Mouse (Mus musculus) lung, embryonic 14.5 days (tissue): ENCODE data around the gene Arfgap3. TPM values are rescaled to one million over a fixed set of nuclear protein-coding genes. Genes with fewer than 3 reads are reported as not detected.

Experiments
- ATAC-seq: fragments of 200-750 bp; cut with Nextera tagmentation; 2 replicates; pipeline ENCODE4 v1.8.0; 2017; ENCODE audit warnings: mild to moderate bottlenecking, moderate TSS enrichment, moderate library complexity; ENCODE audit not compliant: insufficient read depth
- DNase-seq: peaks from one replicate; pipeline ENCODE4 v3.0.0-alpha.2; 2015
- H3K27ac ChIP-seq: fragments of 300-500 bp; sonication (generic); 2 replicates; pipeline ENCODE4 v1.5.1; 2014; ENCODE audit warnings: low read depth, mild to moderate bottlenecking, moderate library complexity
- H3K27me3 ChIP-seq: fragments of 300-500 bp; sonication (generic); 2 replicates; pipeline ENCODE4 v1.6.1; 2014; ENCODE audit warnings: low read length, control low read depth; ENCODE audit not compliant: insufficient read depth
- H3K36me3 ChIP-seq: fragments of 300-500 bp; sonication (generic); 2 replicates; pipeline ENCODE4 v1.6.1; 2014; ENCODE audit warnings: control low read depth; ENCODE audit not compliant: insufficient read depth
- H3K4me1 ChIP-seq: fragments of 300-500 bp; sonication (generic); 2 replicates; pipeline ENCODE4 v1.6.1; 2014; ENCODE audit warnings: antibody characterized with exemption, control low read depth; ENCODE audit not compliant: insufficient read depth
- H3K4me2 ChIP-seq: fragments of 300-500 bp; sonication (generic); 2 replicates; pipeline ENCODE4 v1.6.1; 2014; ENCODE audit warnings: mild to moderate bottlenecking
- H3K4me3 ChIP-seq: fragments of 300-500 bp; sonication (generic); 2 replicates; pipeline ENCODE4 v1.5.1; 2014; ENCODE audit warnings: low read depth, low read length
- H3K9ac ChIP-seq: fragments of 300-500 bp; sonication (generic); 2 replicates; pipeline ENCODE4 v1.6.1; 2014
- H3K9me3 ChIP-seq: fragments of 300-500 bp; sonication (generic); 2 replicates; pipeline ENCODE4 v1.6.1; 2016; ENCODE audit warnings: low read depth, low read length, control low read depth
- CTCF ChIP-seq: IDR thresholded peaks from 2 replicates; pipeline ENCODE4 v1.5.1; 2016; ENCODE audit warnings: antibody characterized with exemption, low read depth
- WGBS: fragments of 180-500 bp; shearing (Covaris S2); extraction: QIAGEN DNeasy Blood & Tissue Kit; methylation state at CpG from one replicate; pipeline ENCODE4 v1.1.7; 2014; 5-methylcytosine and 5-hydroxymethylcytosine counted together
- polyA plus RNA-seq: library from polyadenylated mRNA; unstranded; fragments of >200 nt; fragmentation: Nextera tagmentation; extraction: Ambion mirVana; gene quantifications from 2 replicates; pipeline ENCODE4 v1.2.1, GENCODE M21; 2014

The Arfgap3 gene
- polyA plus RNA-seq, 1 experiment from 2014 or later: 37.7 TPM

DNA sequence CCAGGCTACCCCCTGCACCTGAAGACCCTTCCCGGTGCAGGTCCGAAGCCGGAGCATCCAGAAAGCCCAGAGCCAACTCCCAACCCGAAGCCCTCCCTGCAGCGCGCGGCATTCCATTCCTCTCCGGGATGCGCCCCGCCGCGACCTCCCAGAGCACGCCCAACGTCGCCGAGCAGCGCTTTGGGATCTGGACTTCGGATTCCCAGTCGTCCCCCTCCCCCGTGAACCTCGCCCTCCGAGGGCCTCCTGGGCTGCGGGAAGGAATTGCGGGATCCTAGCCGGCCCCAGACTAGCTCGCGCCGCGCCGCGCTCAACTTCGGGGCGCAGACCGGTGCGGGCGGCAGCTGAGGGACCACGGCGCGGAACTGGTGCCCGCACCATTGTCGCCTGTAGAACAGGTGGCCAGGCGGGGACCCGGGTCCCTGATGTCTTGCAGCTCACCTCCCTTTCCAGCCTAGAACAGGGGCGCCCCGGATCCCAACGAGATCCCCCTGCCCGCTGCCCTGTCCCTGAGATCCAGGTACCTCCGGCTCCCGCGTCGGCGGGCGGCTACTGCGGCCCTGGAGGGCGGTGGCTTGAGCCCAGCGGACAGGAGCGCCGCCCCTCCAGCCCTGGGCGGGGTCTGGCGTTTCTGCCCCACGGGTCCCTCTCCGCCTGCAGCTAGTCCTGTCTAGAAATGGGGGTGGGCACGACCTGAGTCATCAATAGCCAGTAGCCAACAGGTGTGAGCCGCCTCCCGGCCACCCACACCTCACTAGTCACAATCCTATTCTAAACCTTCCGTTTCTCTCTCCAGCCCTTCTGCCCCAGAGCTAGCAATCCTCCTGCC is 98.7 kb downstream of the Arfgap3 start, which contains the start of gene A4galt:
Gene A4galt, minus strand, starts transcription at position 599 of the 829 bp plus-strand sequence.
- Histone ChIP-seq H3K4me2 (peak within 1 kb of the TSS; percentile 89), H3K9me3 (no peaks in the 10 kb centered on the region), H3K4me1 (no peaks in the 10 kb centered on the region), H3K9ac (peak within 1 kb of the TSS; percentile 55), H3K27me3 (peaks cover 28% of the 10 kb centered on the region), H3K27ac (no peak within 1 kb of the TSS), H3K36me3 (no peaks in the 10 kb centered on the region), H3K4me3 (peak within 1 kb of the TSS; percentile 51)
- ATAC-seq (peak; percentile 42; the same call in 1 of the 2 replicates), DNase-seq (peak; percentile 63)
- TF ChIP-seq CTCF: no peak
- 2% methylated on average over 66 of the region's 66 CpGs for WGBS

DNA sequence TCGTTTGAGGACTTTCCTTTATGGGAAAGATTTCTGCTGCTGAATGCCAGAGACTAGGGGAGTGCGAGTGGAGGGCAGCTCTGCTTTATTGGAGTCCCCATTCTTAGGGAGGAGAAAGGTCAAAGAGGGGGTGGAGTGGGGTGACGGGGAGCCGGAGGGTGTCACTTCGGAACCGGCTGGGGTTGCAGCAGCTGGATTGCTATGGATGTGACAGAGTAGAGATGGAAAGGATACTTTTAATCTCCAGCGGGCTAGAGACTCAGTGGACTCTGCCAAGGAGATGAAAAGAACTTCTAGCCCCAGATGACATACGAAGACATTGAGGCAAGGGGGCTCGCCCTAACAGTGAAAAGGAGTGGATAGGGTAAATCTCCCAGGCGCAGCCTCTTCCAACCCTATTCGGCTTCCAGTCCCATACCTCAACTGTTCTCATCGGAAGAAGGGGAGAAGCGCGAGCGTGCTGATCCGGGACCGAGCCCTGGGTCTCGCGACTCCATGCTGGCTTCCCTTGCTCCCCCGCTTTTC is 99.3 kb downstream of the Arfgap3 start:
- no peak for TF ChIP-seq CTCF
- no peaks in the 10 kb centered on the region for H3K9me3 ChIP-seq
- peak; percentile 28; the same call in 1 of the 2 replicates for ATAC-seq
- H3K4me3 ChIP-seq: peak overlapping the region; percentile 51
- H3K9ac ChIP-seq: peak overlapping the region; percentile 55
- 1% methylated on average over 20 of the region's 20 CpGs for WGBS
- peaks cover 28% of the 10 kb centered on the region for H3K27me3 ChIP-seq
- H3K36me3 ChIP-seq: no peaks in the 10 kb centered on the region
- no peaks in the 10 kb centered on the region for H3K4me1 ChIP-seq
- peak; percentile 6 for DNase-seq
- no peak overlapping the region for H3K27ac ChIP-seq
- peak overlapping the region; percentile 89 for H3K4me2 ChIP-seq

Other genes starting within 250 kb of the Arfgap3 start
- 51.0 and 59.3 TPM in 2 replicates for gene Rrp7a, start 227.4 kb downstream of the Arfgap3 start, polyA plus RNA-seq
- 159 and 162 TPM in 2 replicates for gene Poldip3, start 200.9 kb downstream of the Arfgap3 start, polyA plus RNA-seq
- gene Cyb5r3, start 177.7 kb downstream of the Arfgap3 start, polyA plus RNA-seq: 161 and 164 TPM in 2 replicates
- 2.4 TPM in 2 replicates for gene A4galt, start 98.5 kb downstream of the Arfgap3 start, polyA plus RNA-seq
- 62.3 and 63.8 TPM in 2 replicates for gene Pacsin2, start 114.4 kb upstream of the Arfgap3 start, polyA plus RNA-seq
- gene Ttll1, start 160.6 kb upstream of the Arfgap3 start, polyA plus RNA-seq: 13.8 and 15.1 TPM in 2 replicates
- gene Bik, start 176.6 kb upstream of the Arfgap3 start, polyA plus RNA-seq: 12.1 and 14.2 TPM in 2 replicates
- 76.9 and 83.9 TPM in 2 replicates for gene Tspo, start 213.3 kb upstream of the Arfgap3 start, polyA plus RNA-seq
- gene Mcat, start 213.5 kb upstream of the Arfgap3 start, polyA plus RNA-seq: 38.8 and 43.1 TPM in 2 replicates
- gene Ttll12, start 244.9 kb upstream of the Arfgap3 start, polyA plus RNA-seq: 40.1 and 43.5 TPM in 2 replicates